In genomic region chr15:12682549-12682948, GRCm38 (mm10) we compare ENCODE assay signal across 17 mouse cellular contexts. TPM values are rescaled to one million over a fixed set of nuclear protein-coding genes. Genes with fewer than 3 reads are reported as not detected.
DNase-seq lines count a peak whose midpoint lies in the region; ATAC-seq and TF ChIP-seq lines count a peak whose summit lies in the region.
"Had no signal": no experiment of that assay in that cellular context is flagged by ENCODE, and none has a peak within 500 bp of the region (broad histone marks: within the 10 kb centered on the region; RNA-seq: fewer than 3 reads in every experiment).

No protein-coding gene starts in this region.

- intact Hi-C loops in left cerebral cortex, adult 2 months (cut with DNase I): loop anchor here (5.0 kb wide), 1 partner anchor 55 kb away; the partner anchor contains the start of gene Pdzd2

- no peak overlapping the region for H3K27ac ChIP-seq in heart, embryonic 12.5 days (ENCODE audit: poor library complexity, severe bottlenecking)
- no peak overlapping the region for H3K27ac ChIP-seq in left cerebral cortex, adult 2 months
- H3K27ac ChIP-seq in embryonic facial prominence, embryonic 11.5 days (replicated peaks; ENCODE audit: low read depth, low read length): no peak overlapping the region
- no peak overlapping the region for H3K27ac ChIP-seq in midbrain, embryonic 15.5 days
- H3K27ac ChIP-seq: forebrain, embryonic 15.5 days; heart, embryonic 15.5 days; intestine, embryonic 15.5 days; liver, embryonic 15.5 days had no signal

- WGBS in heart, embryonic 12.5 days: 58% methylated on average over 9 of the region's 9 CpGs
- WGBS in embryonic facial prominence, embryonic 11.5 days: 35% methylated on average over 9 of the region's 9 CpGs
- WGBS in midbrain, embryonic 15.5 days: 29% methylated on average over 9 of the region's 9 CpGs

- DNase-seq in heart, adult 18-20 months: peak; percentile 26 to 58
- peak; percentile 5 to 32 for DNase-seq in left cerebral cortex, adult 9 months (ENCODE audit: low spot score in 2 of 2)
- no peak for DNase-seq in left cerebral cortex, adult 2 months (ENCODE audit: extremely low spot score in 1 of 2, low spot score in 2 of 2)
- peak; percentile 45 for DNase-seq in embryonic facial prominence, embryonic 11.5 days (ENCODE audit: low spot score)
- DNase-seq in spleen, adult 12 weeks (ENCODE audit: low spot score): no peak
- no peak for DNase-seq in ovary, postnatal 14 days (ENCODE audit: low spot score)
- DNase-seq: adrenal gland, postnatal 14 days; cerebellum, adult 18-20 months; thymus, postnatal 25 days had no signal

- no peak overlapping the region for H3K4me3 ChIP-seq in heart, embryonic 12.5 days
- no peak overlapping the region for H3K4me3 ChIP-seq in left cerebral cortex, adult 2 months
- H3K4me3 ChIP-seq in embryonic facial prominence, embryonic 11.5 days (ENCODE audit: low read depth, low read length): no peak overlapping the region
- no peak overlapping the region for H3K4me3 ChIP-seq in midbrain, embryonic 15.5 days
- H3K4me3 ChIP-seq: embryonic facial prominence, embryonic 12.5 days; forebrain, embryonic 15.5 days; heart, embryonic 15.5 days; intestine, embryonic 15.5 days; liver, embryonic 15.5 days had no signal

- no peak overlapping the region for H3K4me2 ChIP-seq in heart, embryonic 12.5 days
- H3K4me2 ChIP-seq in embryonic facial prominence, embryonic 11.5 days (ENCODE audit: low read depth, low read length): no peak overlapping the region
- H3K4me2 ChIP-seq in midbrain, embryonic 15.5 days: no peak overlapping the region
- H3K4me2 ChIP-seq: embryonic facial prominence, embryonic 12.5 days; forebrain, embryonic 15.5 days; heart, embryonic 15.5 days; intestine, embryonic 15.5 days; liver, embryonic 15.5 days had no signal

- H3K9ac ChIP-seq in heart, embryonic 12.5 days: no peak overlapping the region
- no peak overlapping the region for H3K9ac ChIP-seq in embryonic facial prominence, embryonic 11.5 days (replicated peaks; ENCODE audit: low read length)
- H3K9ac ChIP-seq in midbrain, embryonic 15.5 days: no peak overlapping the region
- H3K9ac ChIP-seq: embryonic facial prominence, embryonic 12.5 days; forebrain, embryonic 15.5 days; heart, embryonic 15.5 days; intestine, embryonic 15.5 days; liver, embryonic 15.5 days had no signal

- peaks cover 23% of the 10 kb centered on the region for H3K4me1 ChIP-seq in heart, embryonic 12.5 days (replicated peaks)
- H3K4me1 ChIP-seq in embryonic facial prominence, embryonic 11.5 days (ENCODE audit: control insufficient read depth, insufficient read depth, low read length): no peaks in the 10 kb centered on the region
- H3K4me1 ChIP-seq in midbrain, embryonic 15.5 days: 0 out of 2 replicates have a peak, but pooled peaks cover 8% of the 10 kb centered on the region
- H3K4me1 ChIP-seq: intestine, embryonic 15.5 days; liver, embryonic 15.5 days had no signal

- H3K27me3 ChIP-seq in heart, embryonic 12.5 days (replicated peaks): no peaks in the 10 kb centered on the region
- H3K27me3 ChIP-seq in embryonic facial prominence, embryonic 11.5 days (ENCODE audit: control insufficient read depth, insufficient read depth, low read length): no peaks in the 10 kb centered on the region
- no peaks in the 10 kb centered on the region for H3K27me3 ChIP-seq in midbrain, embryonic 15.5 days (replicated peaks)
- H3K27me3 ChIP-seq: embryonic facial prominence, embryonic 12.5 days; forebrain, embryonic 15.5 days; heart, embryonic 15.5 days; intestine, embryonic 15.5 days; liver, embryonic 15.5 days had no signal

- TF ChIP-seq CTCF in left cerebral cortex, adult 2 months (IDR thresholded peaks at IDR 0.05): no peak

- H3K9me3 ChIP-seq in heart, embryonic 12.5 days (replicated peaks): peaks cover 11% of the 10 kb centered on the region; the same call in 1 of the 2 replicates
- no peaks in the 10 kb centered on the region for H3K9me3 ChIP-seq in embryonic facial prominence, embryonic 11.5 days (replicated peaks; ENCODE audit: control insufficient read depth, low read length)
- no peaks in the 10 kb centered on the region for H3K9me3 ChIP-seq in midbrain, embryonic 15.5 days
- H3K9me3 ChIP-seq: forebrain, embryonic 15.5 days; heart, embryonic 15.5 days; intestine, embryonic 15.5 days; liver, embryonic 15.5 days had no signal

- H3K36me3 ChIP-seq in heart, embryonic 12.5 days: no peaks in the 10 kb centered on the region
- no peaks in the 10 kb centered on the region for H3K36me3 ChIP-seq in embryonic facial prominence, embryonic 11.5 days (replicated peaks; ENCODE audit: control insufficient read depth, insufficient read depth, low read depth, low read length)
- no peaks in the 10 kb centered on the region for H3K36me3 ChIP-seq in midbrain, embryonic 15.5 days (replicated peaks)
- H3K36me3 ChIP-seq: embryonic facial prominence, embryonic 12.5 days; forebrain, embryonic 15.5 days; heart, embryonic 15.5 days; intestine, embryonic 15.5 days; liver, embryonic 15.5 days had no signal

- ATAC-seq in heart, embryonic 12.5 days (ENCODE audit: insufficient number of reproducible peaks, low FRiP score): no peak
- no peak for ATAC-seq in embryonic facial prominence, embryonic 11.5 days (replicated peaks; ENCODE audit: insufficient number of reproducible peaks, low FRiP score, low TSS enrichment, low read depth)
- peak; percentile 58 for ATAC-seq in midbrain, embryonic 15.5 days (replicated peaks)
- ATAC-seq: forebrain, embryonic 15.5 days; intestine, embryonic 15.5 days; Patski had no signal

RNA-seq across cellular contexts. Expression of gene Pdzd2, which starts 57.2 kb away (rescaled TPM):
- 10 to 100 TPM; 68.0 to 82.0 TPM for total RNA-seq in heart, adult 18-20 months (2021)
- polyA plus RNA-seq in heart, embryonic 12.5 days (2016; fragmentation: Nextera tagmentation; extraction: Ambion mirVana): 14.2 and 14.4 TPM in 2 replicates
- total RNA-seq in left cerebral cortex, adult 2 months (2021): 10 to 100 TPM; 86.1 to 93.1 TPM
- polyA plus RNA-seq in embryonic facial prominence, embryonic 11.5 days (2014; fragmentation: Nextera tagmentation; extraction: Ambion mirVana): 3.4 and 3.9 TPM in 2 replicates
- 14.5 and 17.5 TPM in 2 replicates for polyA plus RNA-seq in midbrain, embryonic 15.5 days (2015; fragmentation: Nextera tagmentation; extraction: Ambion mirVana)

Comparison
In these comparisons a context has a peak if more than half of its experiments do, and no peak if none do; other contexts are left out.
1. DNase-seq: peak in heart, adult 18-20 months (2 of 2), left cerebral cortex, adult 9 months (2 of 2) and embryonic facial prominence, embryonic 11.5 days (single experiment); none in left cerebral cortex, adult 2 months (0 of 2), spleen, adult 12 weeks (single experiment) and ovary, postnatal 14 days (single experiment).